Mouse (Mus musculus): Measurements from ENCODE around the gene Cdc42ep4.

- no peak for TF ChIP-seq POLR2AphosphoS2 (IDR thresholded peaks at IDR 0.05; ENCODE audit: low read depth, low read length)
- TF ChIP-seq ZKSCAN1 (IDR thresholded peaks at IDR 0.05; ENCODE audit: borderline replicate concordance, low read depth, low read length), result no peak
- TF ChIP-seq CTCF (conservative IDR thresholded peaks at IDR 0.05 in 1 of 2, IDR thresholded peaks at IDR 0.05 in 1 of 2; ENCODE audit: low read depth in 2 of 2, low read length in 2 of 2), result no peak
- no peak for TF ChIP-seq RAD21 (IDR thresholded peaks at IDR 0.05; ENCODE audit: low read depth, low read length)
- no peak for TF ChIP-seq USF1 (IDR thresholded peaks at IDR 0.05; ENCODE audit: low read depth, low read length)
- no peak for TF ChIP-seq ZMIZ1 (IDR thresholded peaks at IDR 0.05; ENCODE audit: low read depth, low read length)
- no peak for TF ChIP-seq HCFC1 (IDR thresholded peaks at IDR 0.05; ENCODE audit: low read depth, low read length)
- TF ChIP-seq MXI1 (IDR thresholded peaks at IDR 0.05; ENCODE audit: low read depth, low read length), result no peak
- TF ChIP-seq MYC (IDR thresholded peaks at IDR 0.05; ENCODE audit: low read depth, low read length), result no peak
Measured at GRCm38 (mm10) chr11:113730879-113731278, 20.8 kb downstream of the Cdc42ep4 start.
